Mouse (Mus musculus) stomach, postnatal 0 days (tissue): ENCODE results near the gene Sphk2.

ENCODE experiments used
- CTCF ChIP-seq: IDR thresholded peaks from 2 replicates; pipeline ENCODE4 v1.5.1; 2016; ENCODE audit warnings: antibody characterized with exemption, low read depth, mild to moderate bottlenecking, moderate library complexity
- EP300 ChIP-seq: optimal IDR thresholded peaks from 2 replicates; pipeline ENCODE3; 2016; ENCODE audit warnings: antibody characterized with exemption

DNA sequence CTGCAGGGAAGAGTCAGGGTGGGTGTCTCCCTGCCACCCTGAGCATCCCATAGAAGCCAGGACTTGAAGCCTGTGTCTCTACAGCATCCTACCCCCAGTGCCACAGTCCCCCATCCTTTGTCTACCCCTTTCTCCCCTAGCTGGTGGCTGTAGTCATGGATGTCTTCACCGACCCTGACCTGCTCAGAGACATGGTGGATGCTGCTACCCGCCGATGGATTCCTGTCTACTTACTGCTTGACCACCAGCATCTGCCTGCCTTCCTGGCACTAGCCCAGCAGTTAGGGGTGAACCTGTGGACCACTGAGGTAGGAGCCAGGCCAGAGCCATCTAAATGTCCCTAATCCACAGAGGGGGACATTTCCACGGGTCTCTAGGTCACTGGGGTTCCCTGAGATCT lies 5.5 kb upstream of the Sphk2 start:
- TF ChIP-seq CTCF (no peak), EP300 (no peak)
